29 mouse cellular contexts compared by ENCODE assay signal in genomic region chr1:179686781-179687180, GRCm38 (mm10). TPM values are rescaled to one million over a fixed set of nuclear protein-coding genes. Genes with fewer than 3 reads are reported as not detected.
DNase-seq lines count a peak whose midpoint lies in the region; ATAC-seq lines count a peak whose summit lies in the region.
"Had no signal": no experiment of that assay in that cellular context is flagged by ENCODE, and none has a peak within 500 bp of the region (broad histone marks: within the 10 kb centered on the region; RNA-seq: fewer than 3 reads in every experiment).

No protein-coding gene starts in this region.

- 47% methylated on average over 5 of the region's 5 CpGs for WGBS in heart, embryonic 12.5 days
- 50% methylated on average over 5 of the region's 5 CpGs for WGBS in heart, embryonic 16.5 days
- WGBS in intestine, embryonic 15.5 days, result 63% methylated on average over 5 of the region's 5 CpGs
- 77% methylated on average over 5 of the region's 5 CpGs for WGBS in liver, embryonic 12.5 days (ENCODE audit: insufficient replicate concordance)

- no peak overlapping the region for H3K4me2 ChIP-seq in heart, embryonic 12.5 days
- no peak overlapping the region for H3K4me2 ChIP-seq in heart, embryonic 16.5 days (ENCODE audit: low read depth, low read length)
- no peak overlapping the region for H3K4me2 ChIP-seq in intestine, embryonic 15.5 days (replicated peaks)
- H3K4me2 ChIP-seq in liver, embryonic 12.5 days, result no peak overlapping the region
- H3K4me2 ChIP-seq: embryonic facial prominence, embryonic 13.5 days; forebrain, embryonic 12.5 days; forebrain, embryonic 15.5 days; heart, embryonic 11.5 days; hindbrain, embryonic 14.5 days had no signal

- H3K9ac ChIP-seq in heart, embryonic 12.5 days, result no peak overlapping the region
- H3K9ac ChIP-seq in heart, embryonic 16.5 days (ENCODE audit: low read length), result no peak overlapping the region
- no peak overlapping the region for H3K9ac ChIP-seq in intestine, embryonic 15.5 days
- H3K9ac ChIP-seq in liver, embryonic 12.5 days, result no peak overlapping the region
- H3K9ac ChIP-seq: embryonic facial prominence, embryonic 13.5 days; forebrain, embryonic 12.5 days; forebrain, embryonic 15.5 days; hindbrain, embryonic 14.5 days had no signal

- intact Hi-C loops in heart, postnatal 25 days (cut with DNase I), result no loop called here

- peak overlapping the region; percentile 28; the same call in 1 of the 2 replicates for H3K27ac ChIP-seq in heart, embryonic 12.5 days (ENCODE audit: poor library complexity, severe bottlenecking)
- H3K27ac ChIP-seq in heart, embryonic 16.5 days (ENCODE audit: low read length), result peak overlapping the region; percentile 39; the same call in 1 of the 2 replicates
- H3K27ac ChIP-seq in intestine, embryonic 15.5 days, result no peak overlapping the region
- no peak overlapping the region for H3K27ac ChIP-seq in liver, embryonic 12.5 days
- H3K27ac ChIP-seq: embryonic facial prominence, embryonic 10.5 days; embryonic facial prominence, embryonic 13.5 days; forebrain, embryonic 12.5 days; forebrain, embryonic 15.5 days; heart, adult 2 months; hindbrain, embryonic 14.5 days; hindbrain, postnatal 0 days had no signal

- peaks cover 21% of the 10 kb centered on the region for H3K4me1 ChIP-seq in heart, embryonic 12.5 days (replicated peaks)
- peaks cover 11% of the 10 kb centered on the region for H3K4me1 ChIP-seq in heart, embryonic 16.5 days (ENCODE audit: control insufficient read depth, insufficient read depth, low read length)
- no peaks in the 10 kb centered on the region for H3K4me1 ChIP-seq in intestine, embryonic 15.5 days (replicated peaks)
- H3K4me1 ChIP-seq in liver, embryonic 12.5 days, result 0 out of 2 replicates have a peak, but pooled peaks cover 4% of the 10 kb centered on the region
- H3K4me1 ChIP-seq: embryonic facial prominence, embryonic 10.5 days; embryonic facial prominence, embryonic 13.5 days; forebrain, embryonic 12.5 days; forebrain, embryonic 15.5 days had no signal

- H3K36me3 ChIP-seq in heart, embryonic 12.5 days, result peaks cover 46% of the 10 kb centered on the region
- H3K36me3 ChIP-seq in heart, embryonic 16.5 days (ENCODE audit: control insufficient read depth, insufficient read depth), result peaks cover 31% of the 10 kb centered on the region
- H3K36me3 ChIP-seq in intestine, embryonic 15.5 days, result no peaks in the 10 kb centered on the region
- H3K36me3 ChIP-seq in liver, embryonic 12.5 days, result peaks cover 11% of the 10 kb centered on the region; the same call in 1 of the 2 replicates

- H3K9me3 ChIP-seq in heart, embryonic 12.5 days (replicated peaks), result no peaks in the 10 kb centered on the region
- H3K9me3 ChIP-seq in heart, embryonic 16.5 days (replicated peaks; ENCODE audit: control insufficient read depth, low read length), result no peaks in the 10 kb centered on the region
- no peaks in the 10 kb centered on the region for H3K9me3 ChIP-seq in intestine, embryonic 15.5 days
- no peaks in the 10 kb centered on the region for H3K9me3 ChIP-seq in liver, embryonic 12.5 days (replicated peaks)
- H3K9me3 ChIP-seq: embryonic facial prominence, embryonic 10.5 days; embryonic facial prominence, embryonic 13.5 days; forebrain, embryonic 12.5 days; forebrain, embryonic 15.5 days had no signal

- DNase-seq in heart, postnatal 25 days (ENCODE audit: low spot score), result no peak
- no peak for DNase-seq in heart, adult 11 months
- DNase-seq: adrenal gland, adult 8-10 months; adrenal gland, postnatal 25 days; cerebellum, adult 11-12 months; cerebellum, adult 8-10 months; cerebellum, postnatal 10 days; cerebellum, postnatal 36 days; embryo, embryonic 11 days; gastrocnemius, postnatal 25 days; heart, adult 2 months; heart, postnatal 36 days; kidney, adult 18-20 months had no signal

- H3K4me3 ChIP-seq in heart, embryonic 12.5 days, result no peak overlapping the region
- no peak overlapping the region for H3K4me3 ChIP-seq in heart, embryonic 16.5 days (ENCODE audit: low read length)
- H3K4me3 ChIP-seq in intestine, embryonic 15.5 days (replicated peaks), result no peak overlapping the region
- no peak overlapping the region for H3K4me3 ChIP-seq in liver, embryonic 12.5 days
- H3K4me3 ChIP-seq: embryonic facial prominence, embryonic 10.5 days; embryonic facial prominence, embryonic 13.5 days; erythroblast, embryonic 14.5 days; forebrain, embryonic 12.5 days; forebrain, embryonic 15.5 days; heart, adult 2 months had no signal

- no peaks in the 10 kb centered on the region for H3K27me3 ChIP-seq in heart, embryonic 12.5 days (replicated peaks)
- H3K27me3 ChIP-seq in heart, embryonic 16.5 days (ENCODE audit: control insufficient read depth, insufficient read depth, low read length), result no peaks in the 10 kb centered on the region
- H3K27me3 ChIP-seq in intestine, embryonic 15.5 days (replicated peaks), result no peaks in the 10 kb centered on the region
- H3K27me3 ChIP-seq in liver, embryonic 12.5 days (replicated peaks), result no peaks in the 10 kb centered on the region
- H3K27me3 ChIP-seq: embryonic facial prominence, embryonic 13.5 days; forebrain, embryonic 12.5 days; forebrain, embryonic 15.5 days had no signal

- no peak for ATAC-seq in heart, embryonic 12.5 days (ENCODE audit: insufficient number of reproducible peaks, low FRiP score)
- no peak; the same call in 1 of the 2 replicates for ATAC-seq in heart, embryonic 16.5 days (replicated peaks; ENCODE audit: extremely low read depth, insufficient read depth, low FRiP score)
- ATAC-seq in intestine, embryonic 15.5 days, result peak; percentile 77
- no peak for ATAC-seq in liver, embryonic 12.5 days
- ATAC-seq: activated CD4-positive, CD25-positive, alpha-beta regulatory T cell, adult 4 months; forebrain, embryonic 15.5 days; hindbrain, postnatal 0 days; inflammation-experienced regulatory T-cells, adult 6 months had no signal

RNA-seq across cellular contexts. Expression of gene Sccpdh, which starts 18.8 kb away (rescaled TPM):
- polyA plus RNA-seq in heart, embryonic 12.5 days (2016; fragmentation: Nextera tagmentation; extraction: Ambion mirVana), result 86.9 and 91.4 TPM in 2 replicates
- 10 to 100 TPM; 56.1 to 61.9 TPM for total RNA-seq in heart, postnatal 25 days (2021)
- polyA plus RNA-seq in heart, embryonic 16.5 days (2015; fragmentation: Nextera tagmentation; extraction: Ambion mirVana), result 104 and 109 TPM in 2 replicates
- polyA plus RNA-seq in intestine, embryonic 15.5 days (2015; fragmentation: Nextera tagmentation; extraction: Ambion mirVana), result 45.1 and 51.8 TPM in 2 replicates
- polyA plus RNA-seq in liver, embryonic 12.5 days (2016; fragmentation: Nextera tagmentation; extraction: Ambion mirVana), result 14.5 and 14.8 TPM in 2 replicates
- polyA plus RNA-seq: erythroblast, embryonic 14.5 days had no signal

RNA-seq across cellular contexts. Expression of gene Kif28, which starts 58.3 kb away (rescaled TPM):
- not detected in 2 replicates for polyA plus RNA-seq in heart, embryonic 12.5 days (2016; fragmentation: Nextera tagmentation; extraction: Ambion mirVana)
- total RNA-seq in heart, postnatal 25 days (2021), result under 1 TPM; 0.75 to 0.87 TPM
- polyA plus RNA-seq in heart, embryonic 16.5 days (2015; fragmentation: Nextera tagmentation; extraction: Ambion mirVana), result 0.05 and 0.10 TPM in 2 replicates
- polyA plus RNA-seq in intestine, embryonic 15.5 days (2015; fragmentation: Nextera tagmentation; extraction: Ambion mirVana), result not detected in 2 replicates
- polyA plus RNA-seq in liver, embryonic 12.5 days (2016; fragmentation: Nextera tagmentation; extraction: Ambion mirVana), result not detected in 2 replicates
- total RNA-seq: adrenal gland, postnatal 25 days; hindbrain, postnatal 0 days had no signal
- polyA plus RNA-seq: activated CD4-positive, CD25-positive, alpha-beta regulatory T cell, adult 4 months; embryonic facial prominence, embryonic 13.5 days; erythroblast, embryonic 14.5 days; forebrain, embryonic 12.5 days; forebrain, embryonic 15.5 days; gonadal fat pad, adult 2 months; hindbrain, embryonic 11.5 days; hindbrain, embryonic 14.5 days; inflammation-experienced regulatory T-cells, adult 6 months had no signal

Comparison
In these comparisons a context has a peak if more than half of its experiments do, and no peak if none do; other contexts are left out.
1. H3K27ac ChIP-seq: peak in heart, embryonic 12.5 days (single experiment) and heart, embryonic 16.5 days (single experiment); none in intestine, embryonic 15.5 days (single experiment) and liver, embryonic 12.5 days (single experiment).